Mouse (Mus musculus) neural tube, embryonic 11.5 days (tissue): ENCODE measurements around the gene Cdk2ap1. TPM values are rescaled to one million over a fixed set of nuclear protein-coding genes. Genes with fewer than 3 reads are reported as not detected.
"Not testable (repeated sequence)": the region's sequence is repeated elsewhere in the genome, so short reads cannot be mapped to it uniquely, and the experiment has no call there.

Source experiments
- ATAC-seq: fragments of 200-750 bp; cut with Nextera tagmentation; 2 replicates; pipeline ENCODE4 v1.8.0; 2017; ENCODE audit warnings: moderate number of reproducible peaks, mild to moderate bottlenecking, moderate TSS enrichment, moderate library complexity; ENCODE audit not compliant: insufficient read depth, low FRiP score, low TSS enrichment
- DNase-seq: peaks from one replicate; pipeline ENCODE4 v3.0.0-alpha.2; 2015; ENCODE audit warnings: low spot score
- H3K27ac ChIP-seq: fragments of 300-500 bp; sonication (generic); 2 replicates; pipeline ENCODE4 v1.5.1; 2014; ENCODE audit warnings: low read depth, mild to moderate bottlenecking, low read length
- H3K27me3 ChIP-seq: fragments of 300-500 bp; sonication (generic); 2 replicates; pipeline ENCODE4 v1.6.1; 2014; ENCODE audit warnings: mild to moderate bottlenecking, low read length, mixed read lengths; ENCODE audit not compliant: control insufficient read depth, insufficient read depth
- H3K36me3 ChIP-seq: fragments of 300-500 bp; sonication (generic); 2 replicates; pipeline ENCODE4 v1.6.1; 2014; ENCODE audit warnings: mild to moderate bottlenecking, low read length, moderate library complexity, mixed read lengths; ENCODE audit not compliant: control insufficient read depth, insufficient read depth
- H3K4me1 ChIP-seq: fragments of 300-500 bp; sonication (generic); 2 replicates; pipeline ENCODE4 v1.6.1; 2014; ENCODE audit warnings: low read length, mixed read lengths; ENCODE audit not compliant: control insufficient read depth, insufficient read depth
- H3K4me2 ChIP-seq: fragments of 300-500 bp; sonication (generic); 2 replicates; pipeline ENCODE4 v1.6.1; 2014; ENCODE audit warnings: low read depth, mild to moderate bottlenecking, moderate library complexity
- H3K4me3 ChIP-seq: fragments of 300-500 bp; sonication (generic); 2 replicates; pipeline ENCODE4 v1.5.1; 2014; ENCODE audit warnings: low read depth, low read length
- H3K9ac ChIP-seq: fragments of 300-500 bp; sonication (generic); 2 replicates; pipeline ENCODE4 v1.6.1; 2014; ENCODE audit warnings: mild to moderate bottlenecking, low read length
- H3K9me3 ChIP-seq: fragments of 300-500 bp; sonication (generic); 2 replicates; pipeline ENCODE4 v1.6.1; 2016; ENCODE audit warnings: low read length; ENCODE audit not compliant: control insufficient read depth
- WGBS: fragments of 180-500 bp; shearing (Covaris S2); extraction: QIAGEN DNeasy Blood & Tissue Kit; methylation state at CpG from one replicate; pipeline ENCODE4 v1.1.7; 2014; 5-methylcytosine and 5-hydroxymethylcytosine counted together
- polyA plus RNA-seq: library from polyadenylated mRNA; unstranded; fragments of >200 nt; fragmentation: Nextera tagmentation; extraction: Ambion mirVana; gene quantifications from 2 replicates; pipeline ENCODE4 v1.2.1, GENCODE M21; 2014

Cdk2ap1 gene
- 431 and 462 TPM in 2 replicates for polyA plus RNA-seq

GRCm38 (mm10) chr5:124362982-124363381 is at the start of gene Cdk2ap1:
TSS of gene Cdk2ap1 (minus strand) at chr5:124363082.
- H3K36me3 ChIP-seq, H3K27me3 ChIP-seq, H3K4me2 ChIP-seq, ATAC-seq, DNase-seq, H3K9me3 ChIP-seq, H3K4me3 ChIP-seq, H3K9ac ChIP-seq, H3K4me1 ChIP-seq, H3K27ac ChIP-seq: not testable (repeated sequence)
- 92% methylated on average over 5 of the region's 5 CpGs for WGBS

GRCm38 (mm10) chr5:124412163-124412562 is 49.3 kb upstream of the Cdk2ap1 start:
- H3K36me3 ChIP-seq, result peaks cover 13% of the 10 kb centered on the region
- no peak overlapping the region for H3K27ac ChIP-seq
- H3K9me3 ChIP-seq, result no peaks in the 10 kb centered on the region
- H3K27me3 ChIP-seq, result no peaks in the 10 kb centered on the region
- DNase-seq, result no peak
- no peak for ATAC-seq
- WGBS, result 94% methylated on average over 5 of the region's 5 CpGs
- no peak overlapping the region for H3K4me2 ChIP-seq
- no peaks in the 10 kb centered on the region for H3K4me1 ChIP-seq
- H3K9ac ChIP-seq, result no peak overlapping the region
- no peak overlapping the region for H3K4me3 ChIP-seq

GRCm38 (mm10) chr5:124410808-124411207 is 47.9 kb upstream of the Cdk2ap1 start:
- WGBS, result 84% methylated on average over 3 of the region's 3 CpGs
- Histone ChIP-seq H3K4me1 (no peaks in the 10 kb centered on the region), H3K27ac (no peak overlapping the region), H3K4me3 (no peak overlapping the region), H3K27me3 (no peaks in the 10 kb centered on the region), H3K36me3 (peaks cover 17% of the 10 kb centered on the region), H3K4me2 (no peak overlapping the region), H3K9ac (no peak overlapping the region), H3K9me3 (no peaks in the 10 kb centered on the region)
- no peak for ATAC-seq
- DNase-seq, result no peak

GRCm38 (mm10) chr5:124393726-124394125 is 30.8 kb upstream of the Cdk2ap1 start:
- ATAC-seq (no peak), DNase-seq (no peak)
- WGBS, result 92% methylated on average over 7 of the region's 7 CpGs
- Histone ChIP-seq H3K27me3 (no peaks in the 10 kb centered on the region), H3K36me3 (peaks cover 15% of the 10 kb centered on the region), H3K9ac (no peak overlapping the region), H3K9me3 (no peaks in the 10 kb centered on the region), H3K27ac (no peak overlapping the region), H3K4me3 (no peak overlapping the region), H3K4me1 (no peaks in the 10 kb centered on the region), H3K4me2 (no peak overlapping the region)

GRCm38 (mm10) chr5:124392412-124392811 is 29.5 kb upstream of the Cdk2ap1 start:
- H3K27ac ChIP-seq, result no peak overlapping the region
- no peak for ATAC-seq
- no peaks in the 10 kb centered on the region for H3K4me1 ChIP-seq
- H3K4me2 ChIP-seq, result no peak overlapping the region
- over 99% methylated on average over 4 of the region's 4 CpGs for WGBS
- H3K4me3 ChIP-seq, result no peak overlapping the region
- H3K36me3 ChIP-seq, result peaks cover 13% of the 10 kb centered on the region
- H3K27me3 ChIP-seq, result no peaks in the 10 kb centered on the region
- no peaks in the 10 kb centered on the region for H3K9me3 ChIP-seq
- no peak overlapping the region for H3K9ac ChIP-seq
- no peak for DNase-seq

- Histone ChIP-seq H3K27me3 (no peaks in the 10 kb centered on the region), H3K9me3 (no peaks in the 10 kb centered on the region), H3K27ac (no peak overlapping the region), H3K4me1 (no peaks in the 10 kb centered on the region), H3K4me3 (no peak overlapping the region), H3K9ac (no peak overlapping the region), H3K4me2 (no peak overlapping the region), H3K36me3 (peaks cover 9% of the 10 kb centered on the region)
- DNase-seq (no peak), ATAC-seq (no peak)
- 83% methylated on average over 5 of the region's 5 CpGs for WGBS
Measured at GRCm38 (mm10) chr5:124387932-124388331, 25.1 kb upstream of the Cdk2ap1 start.

GRCm38 (mm10) chr5:124380121-124380520 is 17.2 kb upstream of the Cdk2ap1 start:
- Histone ChIP-seq H3K27me3 (no peaks in the 10 kb centered on the region), H3K4me3 (no peak overlapping the region), H3K9ac (no peak overlapping the region), H3K36me3 (peaks cover 17% of the 10 kb centered on the region), H3K27ac (no peak overlapping the region), H3K4me1 (no peaks in the 10 kb centered on the region), H3K9me3 (no peaks in the 10 kb centered on the region), H3K4me2 (no peak overlapping the region)
- 97% methylated on average over 1 of the region's 1 CpGs for WGBS
- DNase-seq (no peak), ATAC-seq (no peak)

- Histone ChIP-seq H3K9me3 (no peaks in the 10 kb centered on the region), H3K9ac (no peak overlapping the region), H3K27ac (no peak overlapping the region), H3K4me1 (no peaks in the 10 kb centered on the region), H3K27me3 (no peaks in the 10 kb centered on the region), H3K36me3 (peaks cover 25% of the 10 kb centered on the region), H3K4me2 (no peak overlapping the region), H3K4me3 (no peak overlapping the region)
- ATAC-seq, result no peak
- no peak for DNase-seq
- 92% methylated on average over 4 of the region's 4 CpGs for WGBS
Measured at GRCm38 (mm10) chr5:124377149-124377548, 14.3 kb upstream of the Cdk2ap1 start.

GRCm38 (mm10) chr5:124376401-124376800 is 13.5 kb upstream of the Cdk2ap1 start:
- 88% methylated on average over 1 of the region's 1 CpGs for WGBS
- Histone ChIP-seq H3K27me3 (no peaks in the 10 kb centered on the region), H3K4me3 (no peak overlapping the region), H3K9ac (no peak overlapping the region), H3K4me1 (no peaks in the 10 kb centered on the region), H3K9me3 (no peaks in the 10 kb centered on the region), H3K36me3 (peaks cover 25% of the 10 kb centered on the region), H3K4me2 (no peak overlapping the region), H3K27ac (no peak overlapping the region)
- DNase-seq, result no peak
- no peak for ATAC-seq
